Mouse (Mus musculus) adrenal gland, postnatal 10 days (tissue): ENCODE measurements at regions not wholly inside any gene's neighbourhood (a gene's known extent, or its start where the extent isn't known, plus 50 kb on each side); places are given as distances from the start of the nearest gene placed in this dataset. TPM values are rescaled to one million over a fixed set of nuclear protein-coding genes. Genes with fewer than 3 reads are reported as not detected.

Experiments
- microRNA-seq: library from miRNA; unstranded; fragments of <30 nt; microRNA quantifications from one replicate; pipeline ENCODE4 v1.2.0, GENCODE M21; 2021

Small RNA genes in the stretch of these regions (microRNA-seq; reads per million reads assigned to microRNA genes)
- not detected for gene Gm23881
